In genomic region chr11:113883031-113883430, GRCm38 (mm10) we compare ENCODE assay signal across 18 mouse cellular contexts.
DNase-seq lines count a peak whose midpoint lies in the region; ATAC-seq and TF ChIP-seq lines count a peak whose summit lies in the region.
"Had no signal": no experiment of that assay in that cellular context is flagged by ENCODE, and none has a peak within 500 bp of the region (broad histone marks: within the 10 kb centered on the region; RNA-seq: fewer than 3 reads in every experiment).

No protein-coding gene starts in this region.

- ATAC-seq in granulocyte monocyte progenitor cell, adult 5-6 weeks (replicated peaks; ENCODE audit: poor library complexity, severe bottlenecking) = no peak
- ATAC-seq in liver, postnatal 0 days = no peak
- ATAC-seq: inflammation-experienced regulatory T-cells, adult 6 months; midbrain, embryonic 16.5 days had no signal

- DNase-seq in left cerebral cortex, adult 11 months (ENCODE audit: low spot score) = peak; percentile 48
- no peak for DNase-seq in left cerebral cortex, postnatal 4 days
- DNase-seq in layer of hippocampus, adult 9-11 months = peak; percentile 56
- peak; percentile 55 to 92 for DNase-seq in left cerebral cortex, postnatal 25 days (ENCODE audit: low spot score in 2 of 2)
- peak; percentile 83 for DNase-seq in telencephalon, adult 2 months (ENCODE audit: low read depth, low spot score)
- DNase-seq in liver, postnatal 0 days = no peak
- no peak for DNase-seq in cerebellum, adult 9-11 months
- DNase-seq: adrenal gland, adult 8-10 months; cerebellum, adult 8-10 months; gastrocnemius, adult 2 months; kidney, adult 8-10 months; kidney, postnatal 4 days; lung, adult 18-20 months had no signal

- no peaks in the 10 kb centered on the region for H3K9me3 ChIP-seq in liver, postnatal 0 days (ENCODE audit: low read length)
- H3K9me3 ChIP-seq: embryonic facial prominence, embryonic 15.5 days; forebrain, embryonic 10.5 days had no signal

- H3K27ac ChIP-seq in liver, postnatal 0 days (ENCODE audit: low read depth) = no peak overlapping the region
- H3K27ac ChIP-seq: embryonic facial prominence, embryonic 15.5 days; forebrain, embryonic 10.5 days; gastrocnemius, adult 2 months had no signal

- H3K36me3 ChIP-seq in liver, postnatal 0 days (replicated peaks; ENCODE audit: insufficient read depth, low read length) = no peaks in the 10 kb centered on the region
- H3K36me3 ChIP-seq: forebrain, embryonic 10.5 days had no signal

- H3K4me3 ChIP-seq in liver, postnatal 0 days (ENCODE audit: low read depth, low read length) = no peak overlapping the region
- H3K4me3 ChIP-seq: embryonic facial prominence, embryonic 15.5 days; forebrain, embryonic 10.5 days; gastrocnemius, adult 2 months had no signal

- 65% methylated on average over 8 of the region's 8 CpGs for WGBS in liver, postnatal 0 days (ENCODE audit: insufficient replicate concordance)

- H3K4me1 ChIP-seq in liver, postnatal 0 days (ENCODE audit: insufficient read depth) = no peaks in the 10 kb centered on the region
- H3K4me1 ChIP-seq: forebrain, embryonic 10.5 days had no signal

- intact Hi-C loops in left cerebral cortex, postnatal 4 days (cut with DNase I) = no loop called here
- intact Hi-C loops in left cerebral cortex, postnatal 25 days (cut with DNase I) = loop anchor here (1.0 to 5.0 kb wide), 3 partner anchors 44 to 184 kb away; partner anchors contain the start of gene Sdk2

- no peak overlapping the region for H3K9ac ChIP-seq in liver, postnatal 0 days (replicated peaks)
- H3K9ac ChIP-seq: embryonic facial prominence, embryonic 15.5 days had no signal

- H3K27me3 ChIP-seq in liver, postnatal 0 days (ENCODE audit: insufficient read depth, low read length) = no peaks in the 10 kb centered on the region
- H3K27me3 ChIP-seq: embryonic facial prominence, embryonic 15.5 days had no signal

- no peak for TF ChIP-seq CTCF in liver, postnatal 0 days (IDR thresholded peaks at IDR 0.05; ENCODE audit: low read depth)

- no peak overlapping the region for H3K4me2 ChIP-seq in liver, postnatal 0 days (ENCODE audit: low read depth, low read length)
- H3K4me2 ChIP-seq: embryonic facial prominence, embryonic 15.5 days had no signal

- no peak for TF ChIP-seq EP300 in liver, postnatal 0 days (IDR thresholded peaks at IDR 0.05; ENCODE audit: low read depth)

Comparison
In these comparisons a context has a peak if more than half of its experiments do, and no peak if none do; other contexts are left out.
1. DNase-seq: peak in left cerebral cortex, adult 11 months (single experiment), layer of hippocampus, adult 9-11 months (single experiment), left cerebral cortex, postnatal 25 days (2 of 2) and telencephalon, adult 2 months (single experiment); none in left cerebral cortex, postnatal 4 days (single experiment), liver, postnatal 0 days (single experiment) and cerebellum, adult 9-11 months (single experiment).